Mouse (Mus musculus) olfactory bulb, adult 2 months (tissue): ENCODE measurements at regions not wholly inside any gene's neighbourhood (a gene's known extent, or its start where the extent isn't known, plus 50 kb on each side); places are given as distances from the start of the nearest gene placed in this dataset.

ENCODE experiments used
- CTCF ChIP-seq: fragments of 200-500 bp; IDR thresholded peaks from 2 replicates; pipeline ENCODE4 v1.5.1; 2012; ENCODE audit warnings: low read depth, mild to moderate bottlenecking, low read length, moderate library complexity; ENCODE audit not compliant: insufficient read depth
- POLR2A ChIP-seq: fragments of 200-500 bp; IDR thresholded peaks from 2 replicates; pipeline ENCODE4 v1.6.1; 2012; ENCODE audit warnings: mild to moderate bottlenecking, low read depth, low read length, moderate library complexity; ENCODE audit not compliant: insufficient read depth

- no peak for TF ChIP-seq CTCF
- TF ChIP-seq POLR2A, result no peak
Measured at GRCm38 (mm10) chr1:80091800-80092199, 126.5 kb downstream of the Fam124b start.
